Mouse (Mus musculus) hindbrain, embryonic 12.5 days (tissue): ENCODE data around the gene Opalin. TPM values are rescaled to one million over a fixed set of nuclear protein-coding genes. Genes with fewer than 3 reads are reported as not detected.

Source experiments
- ATAC-seq: fragments of 200-750 bp; cut with Nextera tagmentation; 2 replicates; pipeline ENCODE4 v1.8.0; 2017; ENCODE audit warnings: moderate TSS enrichment; ENCODE audit not compliant: low FRiP score
- H3K27ac ChIP-seq: fragments of 300-500 bp; sonication (generic); 2 replicates; pipeline ENCODE4 v1.5.1; 2016; ENCODE audit warnings: mild to moderate bottlenecking
- H3K27me3 ChIP-seq: fragments of 300-500 bp; sonication (generic); 2 replicates; pipeline ENCODE4 v1.6.1; 2016; ENCODE audit warnings: mild to moderate bottlenecking
- H3K36me3 ChIP-seq: fragments of 300-500 bp; sonication (generic); 2 replicates; pipeline ENCODE4 v1.6.1; 2016; ENCODE audit warnings: mild to moderate bottlenecking
- H3K4me1 ChIP-seq: fragments of 300-500 bp; sonication (generic); 2 replicates; pipeline ENCODE4 v1.6.1; 2016
- H3K4me2 ChIP-seq: fragments of 300-500 bp; sonication (generic); replicated peaks from 2 replicates; pipeline ENCODE4 v1.6.1; 2016; ENCODE audit warnings: mild to moderate bottlenecking
- H3K4me3 ChIP-seq: fragments of 300-500 bp; sonication (generic); 2 replicates; pipeline ENCODE4 v1.5.1; 2016; ENCODE audit warnings: mild to moderate bottlenecking
- H3K9ac ChIP-seq: fragments of 300-500 bp; sonication (generic); 2 replicates; pipeline ENCODE4 v1.6.1; 2016; ENCODE audit warnings: mild to moderate bottlenecking, moderate library complexity
- H3K9me3 ChIP-seq: fragments of 300-500 bp; sonication (generic); replicated peaks from 2 replicates; pipeline ENCODE4 v1.6.1; 2016; ENCODE audit warnings: mild to moderate bottlenecking
- WGBS: fragments of 180-500 bp; shearing (Covaris S2); methylation state at CpG from one replicate; pipeline ENCODE4 v1.1.7; 2016; 5-methylcytosine and 5-hydroxymethylcytosine counted together
- polyA plus RNA-seq: library from polyadenylated mRNA; unstranded; fragments of >200 nt; fragmentation: Nextera tagmentation; extraction: Ambion mirVana; gene quantifications from 2 replicates; pipeline ENCODE4 v1.2.1, GENCODE M21; 2016

The Opalin gene
- polyA plus RNA-seq, 1 experiment from 2014 or later: not detected

GRCm38 (mm10) chr19:41101390-41101789, 24.5 kb upstream of the Opalin start:
- no peak overlapping the region for H3K4me2 ChIP-seq
- WGBS: 79% methylated on average over 8 of the region's 8 CpGs
- peaks cover 8% of the 10 kb centered on the region for H3K4me1 ChIP-seq
- no peak overlapping the region for H3K4me3 ChIP-seq
- no peaks in the 10 kb centered on the region for H3K9me3 ChIP-seq
- no peak for ATAC-seq
- no peak overlapping the region for H3K27ac ChIP-seq
- no peak overlapping the region for H3K9ac ChIP-seq
- H3K36me3 ChIP-seq: no peaks in the 10 kb centered on the region
- peaks cover 6% of the 10 kb centered on the region; the same call in 1 of the 2 replicates for H3K27me3 ChIP-seq

- Histone ChIP-seq H3K4me1 (peaks cover 8% of the 10 kb centered on the region), H3K4me2 (no peak overlapping the region), H3K36me3 (no peaks in the 10 kb centered on the region), H3K4me3 (no peak overlapping the region), H3K27me3 (peaks cover 4% of the 10 kb centered on the region; the same call in 1 of the 2 replicates), H3K9ac (no peak overlapping the region), H3K9me3 (no peaks in the 10 kb centered on the region), H3K27ac (no peak overlapping the region)
- ATAC-seq: no peak
- 88% methylated on average over 7 of the region's 7 CpGs for WGBS
Observed at GRCm38 (mm10) chr19:41100863-41101262, 23.9 kb upstream of the Opalin start.

DNA sequence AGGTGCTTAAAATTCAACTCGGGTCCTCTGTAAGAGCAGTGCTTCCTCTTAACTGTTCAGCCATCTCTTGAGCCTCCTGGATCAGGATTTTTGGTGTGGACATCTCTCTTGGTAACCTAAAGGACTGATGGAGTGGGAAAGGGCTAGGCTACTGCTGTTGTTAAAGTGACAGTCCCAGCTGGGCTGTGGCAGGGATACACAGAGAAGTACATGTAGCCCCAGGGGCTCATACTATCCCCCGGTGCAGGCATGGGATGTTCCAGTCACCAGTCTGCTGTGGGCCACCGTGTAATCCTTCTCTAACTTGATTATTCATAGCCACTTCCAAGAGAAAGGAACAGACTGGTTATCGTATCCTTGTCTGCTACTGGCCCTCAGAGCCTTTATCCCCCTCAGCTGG, 20.1 kb upstream of the Opalin start:
- no peak overlapping the region for H3K4me2 ChIP-seq
- H3K9me3 ChIP-seq: no peaks in the 10 kb centered on the region
- no peaks in the 10 kb centered on the region for H3K36me3 ChIP-seq
- H3K4me3 ChIP-seq: no peak overlapping the region
- ATAC-seq: no peak
- no peak overlapping the region for H3K9ac ChIP-seq
- H3K27ac ChIP-seq: no peak overlapping the region
- 51% methylated on average over 4 of the region's 4 CpGs for WGBS
- peaks cover 12% of the 10 kb centered on the region for H3K4me1 ChIP-seq
- no peaks in the 10 kb centered on the region for H3K27me3 ChIP-seq

DNA sequence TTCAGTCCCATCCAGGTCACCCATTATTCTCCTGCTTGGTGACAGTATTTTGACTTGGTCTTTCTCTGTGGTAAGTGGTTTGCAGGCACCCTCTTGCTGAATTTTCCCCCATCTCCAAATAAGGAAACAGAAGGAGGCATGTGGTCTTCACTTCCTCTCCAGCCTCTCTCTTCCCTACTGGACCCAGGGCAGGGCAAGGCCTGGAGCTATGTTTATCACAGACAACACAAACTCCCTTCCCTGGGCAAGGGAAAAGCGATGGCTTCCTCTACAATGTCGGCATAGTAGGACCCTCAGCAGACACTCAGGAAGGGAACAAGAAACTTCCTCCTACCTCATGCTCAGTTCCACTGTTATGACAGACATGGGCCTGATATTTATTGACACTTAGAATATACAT, 15.0 kb upstream of the Opalin start:
- H3K4me1 ChIP-seq: peaks cover 5% of the 10 kb centered on the region; the same call in 1 of the 2 replicates
- WGBS: 61% methylated on average over 2 of the region's 2 CpGs

DNA sequence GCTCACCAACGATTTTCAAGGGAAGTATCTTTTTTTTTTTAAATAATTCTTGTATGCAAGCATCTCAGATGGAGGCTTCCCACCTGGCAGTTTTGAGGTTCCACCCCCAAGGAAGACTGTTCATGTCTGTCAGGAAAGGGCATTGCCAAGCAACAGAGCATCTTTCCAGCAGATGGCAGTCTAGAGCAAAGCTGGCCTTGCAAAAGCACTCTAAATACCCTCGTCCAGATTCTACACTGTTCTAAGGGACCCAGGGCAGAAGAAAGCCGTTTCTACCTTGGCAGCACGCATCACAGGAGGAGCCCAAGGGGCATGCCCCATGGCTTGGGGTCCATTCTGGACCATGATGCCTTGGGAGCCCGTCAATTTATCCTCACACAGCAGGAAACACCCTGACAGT, 12.9 kb upstream of the Opalin start:
- ATAC-seq: 0 out of 2 replicates have a peak, but pooled peaks have one; percentile 38
- Histone ChIP-seq H3K9ac (no peak overlapping the region), H3K4me3 (no peak overlapping the region), H3K36me3 (no peaks in the 10 kb centered on the region), H3K4me2 (no peak overlapping the region), H3K27me3 (peaks cover 17% of the 10 kb centered on the region), H3K4me1 (peaks cover 4% of the 10 kb centered on the region; the same call in 1 of the 2 replicates), H3K27ac (no peak overlapping the region), H3K9me3 (no peaks in the 10 kb centered on the region)
- 8% methylated on average over 5 of the region's 5 CpGs for WGBS

More for the DNA sequence above, 15.0 kb upstream of the Opalin start:
- H3K4me3 ChIP-seq: no peak overlapping the region
- no peak overlapping the region for H3K4me2 ChIP-seq
- H3K9ac ChIP-seq: no peak overlapping the region
- peaks cover 17% of the 10 kb centered on the region for H3K27me3 ChIP-seq
- no peaks in the 10 kb centered on the region for H3K9me3 ChIP-seq
- H3K27ac ChIP-seq: no peak overlapping the region
- ATAC-seq: no peak
- H3K36me3 ChIP-seq: no peaks in the 10 kb centered on the region

DNA sequence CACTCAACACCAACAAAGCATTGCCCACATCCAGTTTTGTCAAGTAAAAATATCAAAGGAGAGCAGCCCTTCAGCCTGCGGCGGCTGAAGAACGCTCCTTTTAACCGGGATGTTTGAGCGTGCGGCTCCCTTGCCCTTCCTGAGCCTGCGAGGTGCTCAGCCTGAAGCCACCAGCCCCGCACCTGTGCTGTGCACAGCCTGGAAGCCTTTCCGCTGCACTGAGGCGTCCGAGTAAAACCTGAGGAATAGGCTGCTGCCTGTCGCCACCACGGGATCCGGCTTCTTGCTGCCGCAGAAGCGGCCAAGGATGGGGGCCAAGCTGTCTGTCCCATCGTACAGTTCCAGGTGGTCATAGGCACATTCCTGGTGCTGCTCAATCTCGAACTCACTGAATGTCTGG, 11.6 kb upstream of the Opalin start:
- Histone ChIP-seq H3K4me2 (peak overlapping the region; percentile 12), H3K4me1 (peaks cover 4% of the 10 kb centered on the region; the same call in 1 of the 2 replicates), H3K36me3 (no peaks in the 10 kb centered on the region), H3K27me3 (peaks cover 17% of the 10 kb centered on the region), H3K4me3 (no peak overlapping the region), H3K27ac (no peak overlapping the region), H3K9me3 (no peaks in the 10 kb centered on the region), H3K9ac (no peak overlapping the region)
- ATAC-seq: no peak
- 48% methylated on average over 18 of the region's 18 CpGs for WGBS

GRCm38 (mm10) chr19:41087901-41088300, 11.0 kb upstream of the Opalin start:
- H3K27ac ChIP-seq: no peak overlapping the region
- no peak overlapping the region for H3K4me3 ChIP-seq
- no peak overlapping the region for H3K4me2 ChIP-seq
- no peak overlapping the region for H3K9ac ChIP-seq
- H3K4me1 ChIP-seq: no peaks in the 10 kb centered on the region
- H3K36me3 ChIP-seq: no peaks in the 10 kb centered on the region
- peaks cover 17% of the 10 kb centered on the region for H3K27me3 ChIP-seq
- 53% methylated on average over 4 of the region's 4 CpGs for WGBS
- ATAC-seq: no peak
- no peaks in the 10 kb centered on the region for H3K9me3 ChIP-seq

- H3K4me3 ChIP-seq: no peak overlapping the region
- H3K4me1 ChIP-seq: peaks cover 6% of the 10 kb centered on the region
- no peak overlapping the region for H3K27ac ChIP-seq
- ATAC-seq: peak; percentile 60
- H3K27me3 ChIP-seq: peaks cover 17% of the 10 kb centered on the region
- no peaks in the 10 kb centered on the region for H3K9me3 ChIP-seq
- H3K4me2 ChIP-seq: no peak overlapping the region
- WGBS: 13% methylated on average over 2 of the region's 2 CpGs
- no peaks in the 10 kb centered on the region for H3K36me3 ChIP-seq
- no peak overlapping the region for H3K9ac ChIP-seq
Observed at GRCm38 (mm10) chr19:41086700-41087099, 9.8 kb upstream of the Opalin start.

GRCm38 (mm10) chr19:41086289-41086688, 9.4 kb upstream of the Opalin start:
- Histone ChIP-seq H3K9ac (no peak overlapping the region), H3K27me3 (peaks cover 17% of the 10 kb centered on the region), H3K36me3 (no peaks in the 10 kb centered on the region), H3K4me3 (no peak overlapping the region), H3K4me1 (peaks cover 10% of the 10 kb centered on the region), H3K27ac (no peak overlapping the region), H3K4me2 (no peak overlapping the region), H3K9me3 (no peaks in the 10 kb centered on the region)
- 87% methylated on average over 6 of the region's 6 CpGs for WGBS
- no peak for ATAC-seq

GRCm38 (mm10) chr19:41083646-41084045, 6.7 kb upstream of the Opalin start:
- Histone ChIP-seq H3K4me1 (peaks cover 13% of the 10 kb centered on the region), H3K9me3 (no peaks in the 10 kb centered on the region), H3K4me2 (no peak overlapping the region), H3K9ac (no peak overlapping the region), H3K27me3 (peaks cover 11% of the 10 kb centered on the region; the same call in 1 of the 2 replicates), H3K36me3 (no peaks in the 10 kb centered on the region), H3K4me3 (no peak overlapping the region), H3K27ac (no peak overlapping the region)
- WGBS: 95% methylated on average over 14 of the region's 14 CpGs
- ATAC-seq: no peak

DNA sequence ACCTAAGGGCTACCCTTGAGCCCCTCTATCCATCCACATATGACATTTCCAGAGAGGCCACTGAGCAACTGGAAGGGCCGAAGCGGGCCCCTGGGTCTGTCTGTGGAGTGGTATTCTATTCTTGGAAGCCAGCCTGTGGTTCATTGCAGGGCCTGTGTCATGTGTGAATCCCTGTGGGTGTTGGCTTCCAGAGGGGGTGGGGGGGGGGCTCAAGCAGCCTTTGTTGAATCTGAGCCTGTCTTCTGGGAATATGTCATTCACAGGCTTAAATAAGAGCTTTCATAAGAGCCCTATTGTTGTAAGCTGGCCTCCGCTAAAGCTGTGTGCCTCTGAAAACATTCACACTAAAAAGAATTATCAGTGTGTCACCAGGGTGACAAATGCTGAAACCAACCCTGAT, 4.7 kb upstream of the Opalin start:
- Histone ChIP-seq H3K27ac (peak overlapping the region; percentile 52; the same call in 1 of the 2 replicates), H3K9ac (0 out of 2 replicates have a peak overlapping the region, but pooled peaks have one; percentile 18), H3K4me3 (no peak overlapping the region), H3K4me2 (no peak overlapping the region), H3K9me3 (no peaks in the 10 kb centered on the region), H3K4me1 (peaks cover 13% of the 10 kb centered on the region), H3K36me3 (no peaks in the 10 kb centered on the region), H3K27me3 (0 out of 2 replicates have a peak, but pooled peaks cover 3% of the 10 kb centered on the region)
- 35% methylated on average over 3 of the region's 3 CpGs for WGBS
- peak; percentile 77 for ATAC-seq

DNA sequence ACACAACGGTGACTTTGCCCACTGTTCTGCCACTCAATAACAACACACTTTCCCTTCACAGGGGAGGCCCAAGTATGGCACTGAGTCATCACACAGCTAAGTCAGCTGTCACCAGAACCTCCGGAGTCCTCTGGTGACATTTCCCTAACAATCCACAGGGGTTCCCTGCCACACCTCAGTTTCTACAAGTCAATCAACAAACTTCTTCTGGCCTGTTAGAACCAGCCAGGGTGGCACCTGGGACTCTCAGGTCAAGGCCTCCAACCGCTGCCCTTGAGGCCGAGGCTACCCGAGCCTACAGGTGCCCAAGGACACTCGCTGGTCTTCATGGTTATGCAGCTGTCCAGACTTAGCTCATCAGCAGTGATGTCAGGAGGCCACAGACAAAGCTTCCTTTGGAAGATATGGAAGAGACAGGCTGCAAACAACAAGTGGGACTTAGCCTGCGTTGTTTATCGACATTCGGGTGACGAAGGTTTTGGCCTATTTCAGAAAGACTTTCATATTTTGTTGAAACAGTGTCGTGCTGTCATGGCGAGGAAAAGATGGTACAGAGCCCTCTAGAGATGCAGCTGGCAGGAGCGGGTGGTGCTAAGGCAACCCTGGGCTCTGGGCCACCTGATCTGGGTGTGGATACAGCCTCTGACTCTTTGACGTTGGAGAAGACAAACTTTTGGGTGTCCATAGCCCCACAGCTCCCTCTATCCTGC, 3.0 kb downstream of the Opalin start:
- Histone ChIP-seq H3K9me3 (no peaks in the 10 kb centered on the region), H3K36me3 (no peaks in the 10 kb centered on the region), H3K4me2 (no peak overlapping the region), H3K9ac (no peak overlapping the region), H3K27me3 (0 out of 2 replicates have a peak, but pooled peaks cover 3% of the 10 kb centered on the region), H3K27ac (no peak overlapping the region), H3K4me3 (no peak overlapping the region), H3K4me1 (no peaks in the 10 kb centered on the region)
- no peak for ATAC-seq
- 91% methylated on average over 14 of the region's 14 CpGs for WGBS

- WGBS: 10% methylated on average over 8 of the region's 8 CpGs
- Histone ChIP-seq H3K9me3 (no peaks in the 10 kb centered on the region), H3K36me3 (no peaks in the 10 kb centered on the region), H3K9ac (no peak overlapping the region), H3K27me3 (no peaks in the 10 kb centered on the region), H3K4me1 (no peaks in the 10 kb centered on the region), H3K4me2 (no peak overlapping the region), H3K27ac (no peak overlapping the region), H3K4me3 (no peak overlapping the region)
- ATAC-seq: no peak
Observed at GRCm38 (mm10) chr19:41071500-41071899, 5.4 kb downstream of the Opalin start.
